Mouse (Mus musculus) CH12.LX (cell line): ENCODE measurements around the gene Cers6. TPM values are rescaled to one million over a fixed set of nuclear protein-coding genes. Genes with fewer than 3 reads are reported as not detected.

ENCODE experiments used
- DNase-seq: peaks from one replicate; pipeline ENCODE4 v3.0.0-alpha.2; 2013; ENCODE audit errors: extremely low read depth
- H3K27ac ChIP-seq: 2 replicates; pipeline ENCODE4 v1.5.1; 2012; ENCODE audit warnings: low read depth, mild to moderate bottlenecking, control low read depth, moderate library complexity; ENCODE audit not compliant: insufficient read depth
- H3K27me3 ChIP-seq: replicated peaks from 2 replicates; pipeline ENCODE3; 2012; ENCODE audit warnings: inconsistent platforms
- H3K36me3 ChIP-seq, 2 experiments: replicated peaks in 1 of 2; 2 replicates each; pipeline versions ENCODE3 to v1.6.1; 2012; ENCODE audit warnings: inconsistent platforms in 1 of 2, low read length in 1 of 2, mild to moderate bottlenecking in 1 of 2, mixed read lengths in 1 of 2, moderate library complexity in 1 of 2; ENCODE audit not compliant: control insufficient read depth in 1 of 2, insufficient read depth in 1 of 2
- H3K4me1 ChIP-seq, 2 experiments: 2 replicates each; pipeline ENCODE4 v1.6.1; 2012; ENCODE audit warnings: inconsistent platforms in 1 of 2, moderate library complexity in 1 of 2; ENCODE audit not compliant: insufficient read depth in 2 of 2, control insufficient read depth in 1 of 2
- H3K4me2 ChIP-seq: 2 replicates; pipeline ENCODE4 v1.6.1; 2012; ENCODE audit warnings: low read depth, mild to moderate bottlenecking, control low read depth; ENCODE audit not compliant: poor library complexity, insufficient read depth, severe bottlenecking
- H3K4me3 ChIP-seq, 3 experiments: fragments of 150-350 bp in 1 of 3; sonication (generic) in 1 of 3; replicated peaks in 1 of 3; 2 replicates each; pipeline versions ENCODE3 to v1.5.1; 2011 to 2012; ENCODE audit warnings: low read depth in 2 of 3, low read length in 2 of 3, mild to moderate bottlenecking in 2 of 3, moderate library complexity in 2 of 3, control low read depth in 1 of 3, improper control_type of control experiment in 1 of 3, inconsistent platforms in 1 of 3, mixed read lengths in 1 of 3; ENCODE audit not compliant: poor library complexity in 1 of 3
- H3K79me2 ChIP-seq: replicated peaks from 2 replicates; pipeline ENCODE4 v1.6.1; 2012; ENCODE audit warnings: mild to moderate bottlenecking, moderate library complexity; ENCODE audit not compliant: control insufficient read depth, poor library complexity, insufficient read depth, severe bottlenecking; ENCODE audit errors: extremely low read depth
- H3K9ac ChIP-seq: 2 replicates; pipeline ENCODE4 v1.6.1; 2012; ENCODE audit warnings: low read depth, mild to moderate bottlenecking, control low read depth, moderate library complexity; ENCODE audit not compliant: insufficient read depth
- H3K9me3 ChIP-seq: replicated peaks from 2 replicates; pipeline ENCODE3; 2012; ENCODE audit warnings: low read length, inconsistent platforms, mixed read lengths
- BHLHE40 ChIP-seq: IDR thresholded peaks from 2 replicates; pipeline ENCODE4 v1.6.1; 2011; ENCODE audit warnings: mild to moderate bottlenecking, low read depth, low read length, improper control_type of control experiment
- CTCF ChIP-seq, 2 experiments: IDR thresholded peaks in 1 of 2; conservative IDR thresholded peaks in 1 of 2; 2 replicates each; pipeline ENCODE4 v1.5.1; 2011 to 2012; ENCODE audit warnings: low read depth in 2 of 2, low read length in 2 of 2, improper control_type of control experiment in 1 of 2, inconsistent platforms in 1 of 2, mild to moderate bottlenecking in 1 of 2, moderate library complexity in 1 of 2
- E2F4 ChIP-seq: IDR thresholded peaks from 2 replicates; pipeline ENCODE4 v1.6.1; 2011; ENCODE audit warnings: low read depth, low read length, improper control_type of control experiment; ENCODE audit not compliant: insufficient replicate concordance
- ELF1 ChIP-seq: IDR thresholded peaks from 2 replicates; pipeline ENCODE4 v1.6.1; 2014; ENCODE audit warnings: low read depth, mild to moderate bottlenecking, inconsistent platforms, low read length, improper control_type of control experiment
- EP300 ChIP-seq: IDR thresholded peaks from 2 replicates; pipeline ENCODE4 v1.6.1; 2011; ENCODE audit warnings: low read length, improper control_type of control experiment
- GABPA ChIP-seq: IDR thresholded peaks from 2 replicates; pipeline ENCODE4 v1.6.1; 2012; ENCODE audit warnings: low read depth, low read length, improper control_type of control experiment, inconsistent platforms; ENCODE audit not compliant: insufficient replicate concordance
- HCFC1 ChIP-seq: IDR thresholded peaks from 2 replicates; pipeline ENCODE4 v1.6.1; 2012; ENCODE audit warnings: low read depth, mild to moderate bottlenecking, inconsistent platforms, low read length, improper control_type of control experiment
- IRF4 ChIP-seq: IDR thresholded peaks from 2 replicates; pipeline ENCODE4 v1.6.1; 2014; ENCODE audit warnings: low read depth, mild to moderate bottlenecking, inconsistent platforms, low read length, improper control_type of control experiment
- JUN ChIP-seq: IDR thresholded peaks from 2 replicates; pipeline ENCODE4 v1.6.1; 2011; ENCODE audit warnings: low read depth, mild to moderate bottlenecking, low read length, improper control_type of control experiment, moderate library complexity; ENCODE audit not compliant: insufficient read depth
- JUND ChIP-seq: conservative IDR thresholded peaks from 2 replicates; pipeline ENCODE4 v1.6.1; 2011; ENCODE audit warnings: low read depth, low read length, improper control_type of control experiment
- MAZ ChIP-seq: IDR thresholded peaks from 2 replicates; pipeline ENCODE4 v1.6.1; 2012; ENCODE audit warnings: low read depth, mild to moderate bottlenecking, inconsistent platforms, low read length, improper control_type of control experiment, moderate library complexity
- MXI1 ChIP-seq: IDR thresholded peaks from 2 replicates; pipeline ENCODE4 v1.6.1; 2011; ENCODE audit warnings: mild to moderate bottlenecking, low read depth, low read length, improper control_type of control experiment
- PAX5 ChIP-seq: IDR thresholded peaks from 2 replicates; pipeline ENCODE4 v1.6.1; 2012; ENCODE audit warnings: low read length, inconsistent platforms, mixed read lengths
- POLR2A ChIP-seq: IDR thresholded peaks from 2 replicates; pipeline ENCODE4 v1.6.1; 2011; ENCODE audit warnings: low read depth, mild to moderate bottlenecking, improper control_type of control experiment, low read length
- RAD21 ChIP-seq: IDR thresholded peaks from 2 replicates; pipeline ENCODE4 v1.6.1; 2011; ENCODE audit warnings: low read depth, mild to moderate bottlenecking, low read length, improper control_type of control experiment, moderate library complexity
- RCOR1 ChIP-seq: conservative IDR thresholded peaks from 2 replicates; pipeline ENCODE4 v1.6.1; 2012; ENCODE audit warnings: low read depth, mild to moderate bottlenecking, inconsistent platforms, low read length, improper control_type of control experiment
- SIN3A ChIP-seq: IDR thresholded peaks from 2 replicates; pipeline ENCODE4 v1.6.1; 2012; ENCODE audit warnings: low read length, improper control_type of control experiment, inconsistent platforms
- SMC3 ChIP-seq: IDR thresholded peaks from 2 replicates; pipeline ENCODE4 v1.6.1; 2011; ENCODE audit warnings: low read depth, low read length, improper control_type of control experiment
- USF2 ChIP-seq: conservative IDR thresholded peaks from 2 replicates; pipeline ENCODE4 v1.6.1; 2011; ENCODE audit warnings: low read depth, low read length, improper control_type of control experiment
- ZKSCAN1 ChIP-seq: IDR thresholded peaks from 2 replicates; pipeline ENCODE4 v1.6.1; 2012; ENCODE audit warnings: low read depth, inconsistent platforms, low read length, improper control_type of control experiment, borderline replicate concordance
- dilution Hi-C: fragments of 300-500 bp; cut with MboI; formaldehyde crosslinking; loops from 2 replicates; pipeline ENCODE4 v1.14.3; 2020; ENCODE audit warnings: low sequenced_read_pairs; ENCODE audit not compliant: extremely low pct_unique_long_range_greater_than_20kb, extremely low pct_ligation_motif_present
- in situ Hi-C: fragments of 300-500 bp; cut with MboI; formaldehyde crosslinking; loops from 3 replicates; pipeline ENCODE4 v1.14.3; 2019; ENCODE audit warnings: low sequenced_read_pairs, low pct_ligation_motif_present, low pct_unique_long_range_greater_than_20kb, mixed read lengths
- polyA plus RNA-seq: library from polyadenylated mRNA; unstranded; fragments of >175 nt; gene quantifications from 2 replicates; pipeline ENCODE4 v1.2.1, GENCODE M21; 2012; ENCODE audit warnings: low read depth; ENCODE audit not compliant: insufficient read length
- total RNA-seq, 2 experiments: library from RNA; depleted of rRNA; stranded (reverse); fragments of 300-350 nt in 1 of 2; fragments of >200 nt in 1 of 2; gene quantifications; 2 replicates each; pipeline ENCODE4 v1.2.3; 2012 to 2014

The Cers6 gene
- total and polyA plus RNA-seq, 3 experiments = not detected

GRCm38 (mm10) chr2:69115921-69116320, 254.7 kb downstream of the Cers6 start:
- H3K9ac ChIP-seq = no peak overlapping the region
- H3K27me3 ChIP-seq = no peaks in the 10 kb centered on the region
- H3K4me3 ChIP-seq = no peak overlapping the region
- H3K79me2 ChIP-seq = no peaks in the 10 kb centered on the region
- no peak overlapping the region for H3K4me2 ChIP-seq
- no peak for TF ChIP-seq PAX5
- no peak for TF ChIP-seq SMC3
- TF ChIP-seq E2F4 = no peak
- no peak for TF ChIP-seq SIN3A
- TF ChIP-seq JUND = no peak
- no peak for TF ChIP-seq USF2
- no peak for TF ChIP-seq MAZ
- TF ChIP-seq IRF4 = no peak
- H3K27ac ChIP-seq = no peak overlapping the region
- no peak for DNase-seq
- dilution Hi-C loops = no loop called here
- H3K36me3 ChIP-seq = no peaks in the 10 kb centered on the region
- peaks cover 4% of the 10 kb centered on the region for H3K9me3 ChIP-seq
- no peaks in the 10 kb centered on the region for H3K4me1 ChIP-seq
- in situ Hi-C loops = no loop called here

DNA sequence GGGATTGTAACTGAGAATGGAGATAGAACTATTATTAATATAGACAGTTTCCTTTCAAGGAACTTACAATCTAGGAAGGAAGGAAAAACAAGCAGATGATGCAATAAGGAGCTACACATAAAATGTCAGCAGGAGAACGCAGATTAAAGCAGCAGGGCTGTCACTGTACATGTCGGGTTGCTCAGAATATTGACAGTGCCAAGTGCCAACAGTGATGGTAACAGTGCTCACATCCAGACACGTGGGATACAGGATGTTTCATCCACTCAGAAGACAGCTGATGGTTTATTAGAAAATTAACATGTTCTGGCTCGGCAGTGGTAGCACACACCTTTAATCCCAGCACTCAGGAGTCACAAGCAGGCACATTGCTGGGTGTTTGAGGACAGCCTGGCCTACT, 255.5 kb downstream of the Cers6 start:
- no peak overlapping the region for H3K9ac ChIP-seq
- TF ChIP-seq POLR2A (no peak), GABPA (no peak), JUN (no peak), CTCF (conservative IDR thresholded peaks at IDR 0.05 in 1 of 2, IDR thresholded peaks at IDR 0.05 in 1 of 2; ENCODE audit: low read depth in 2 of 2, low read length in 2 of 2) (no peak), RAD21 (no peak), IRF4 (no peak), BHLHE40 (no peak), SIN3A (no peak), RCOR1 (no peak), HCFC1 (no peak), ELF1 (no peak), PAX5 (no peak), MXI1 (no peak), EP300 (no peak), ZKSCAN1 (no peak)
- no peak overlapping the region for H3K27ac ChIP-seq
- H3K4me2 ChIP-seq = no peak overlapping the region
- in situ Hi-C loops = no loop called here
- no peaks in the 10 kb centered on the region for H3K27me3 ChIP-seq
- no peak overlapping the region for H3K4me3 ChIP-seq
- H3K9me3 ChIP-seq = peaks cover 4% of the 10 kb centered on the region
- H3K36me3 ChIP-seq = no peaks in the 10 kb centered on the region
- no peak for DNase-seq
- no peaks in the 10 kb centered on the region for H3K4me1 ChIP-seq
- dilution Hi-C loops = no loop called here
- no peaks in the 10 kb centered on the region for H3K79me2 ChIP-seq
